Mouse (Mus musculus) liver, embryonic 11.5 days (tissue): ENCODE data around the gene Atad3a. TPM values are rescaled to one million over a fixed set of nuclear protein-coding genes. Genes with fewer than 3 reads are reported as not detected.

Experiments used
- ATAC-seq: fragments of 200-750 bp; cut with Nextera tagmentation; replicated peaks from 2 replicates; pipeline ENCODE4 v1.8.0; 2017; ENCODE audit warnings: moderate number of reproducible peaks, mild to moderate bottlenecking, moderate TSS enrichment, moderate library complexity; ENCODE audit not compliant: low FRiP score
- DNase-seq: peaks from one replicate; pipeline ENCODE4 v3.0.0-alpha.2; 2017; ENCODE audit warnings: low spot score
- H3K27ac ChIP-seq: fragments of 300-500 bp; sonication (generic); 2 replicates; pipeline ENCODE4 v1.5.1; 2014; ENCODE audit warnings: mild to moderate bottlenecking, low read depth, low read length, control low read depth
- H3K27me3 ChIP-seq: fragments of 300-500 bp; sonication (generic); replicated peaks from 2 replicates; pipeline ENCODE4 v1.6.1; 2014; ENCODE audit warnings: low read length, mixed read lengths; ENCODE audit not compliant: control insufficient read depth, insufficient read depth
- H3K36me3 ChIP-seq: fragments of 300-500 bp; sonication (generic); 2 replicates; pipeline ENCODE4 v1.6.1; 2014; ENCODE audit warnings: mild to moderate bottlenecking, low read length, moderate library complexity, mixed read lengths; ENCODE audit not compliant: control insufficient read depth, insufficient read depth
- H3K4me1 ChIP-seq: fragments of 300-500 bp; sonication (generic); replicated peaks from 2 replicates; pipeline ENCODE4 v1.6.1; 2014; ENCODE audit warnings: low read length, mixed read lengths; ENCODE audit not compliant: control insufficient read depth, insufficient read depth
- H3K4me2 ChIP-seq: fragments of 300-500 bp; sonication (generic); 2 replicates; pipeline ENCODE4 v1.6.1; 2014; ENCODE audit warnings: mild to moderate bottlenecking, control low read depth, moderate library complexity
- H3K4me3 ChIP-seq: fragments of 300-500 bp; sonication (generic); 2 replicates; pipeline ENCODE4 v1.5.1; 2014; ENCODE audit warnings: low read depth, low read length, control low read depth
- H3K9ac ChIP-seq: fragments of 300-500 bp; sonication (generic); 2 replicates; pipeline ENCODE4 v1.6.1; 2014; ENCODE audit warnings: low read depth, low read length, control low read depth
- H3K9me3 ChIP-seq: fragments of 300-500 bp; sonication (generic); 2 replicates; pipeline ENCODE4 v1.6.1; 2016; ENCODE audit warnings: low read length, inconsistent platforms, mixed read lengths; ENCODE audit not compliant: control insufficient read depth
- WGBS: fragments of 180-500 bp; shearing (Covaris S2); extraction: QIAGEN DNeasy Blood & Tissue Kit; methylation state at CpG from one replicate; pipeline ENCODE4 v1.1.7; 2014; 5-methylcytosine and 5-hydroxymethylcytosine counted together
- polyA plus RNA-seq: library from polyadenylated mRNA; unstranded; fragments of >200 nt; fragmentation: Nextera tagmentation; extraction: Ambion mirVana; gene quantifications from 2 replicates; pipeline ENCODE4 v1.2.1, GENCODE M21; 2014

The Atad3a gene
- polyA plus RNA-seq, 1 experiment from 2014 or later = 156 TPM

DNA sequence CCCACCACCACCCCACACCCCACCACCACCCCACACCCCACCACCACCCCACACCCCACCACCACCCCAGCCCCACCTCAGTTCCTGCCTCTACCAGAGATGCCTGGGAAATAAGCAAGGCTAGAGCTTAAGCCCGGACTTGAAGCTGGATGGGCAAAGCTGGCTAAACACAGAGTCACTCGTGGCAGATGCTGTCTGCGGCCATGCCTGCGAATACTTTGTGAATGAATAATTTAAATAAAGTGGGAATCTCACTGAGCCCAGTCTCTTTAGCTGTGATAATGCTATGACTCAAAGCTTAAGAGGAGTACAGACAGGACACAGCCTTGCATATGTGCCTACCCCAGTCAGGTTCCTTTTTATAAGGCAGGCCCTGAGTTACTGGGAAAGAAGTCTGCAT lies 18.6 kb upstream of the Atad3a start:
- no peak overlapping the region for H3K4me3 ChIP-seq
- WGBS = 81% methylated on average over 4 of the region's 4 CpGs
- no peaks in the 10 kb centered on the region for H3K36me3 ChIP-seq
- H3K9ac ChIP-seq = no peak overlapping the region
- H3K4me1 ChIP-seq = peaks cover 14% of the 10 kb centered on the region
- ATAC-seq (no peak), DNase-seq (no peak)
- no peak overlapping the region for H3K4me2 ChIP-seq
- H3K27me3 ChIP-seq = peaks cover 15% of the 10 kb centered on the region
- H3K9me3 ChIP-seq = no peaks in the 10 kb centered on the region
- H3K27ac ChIP-seq = no peak overlapping the region

DNA sequence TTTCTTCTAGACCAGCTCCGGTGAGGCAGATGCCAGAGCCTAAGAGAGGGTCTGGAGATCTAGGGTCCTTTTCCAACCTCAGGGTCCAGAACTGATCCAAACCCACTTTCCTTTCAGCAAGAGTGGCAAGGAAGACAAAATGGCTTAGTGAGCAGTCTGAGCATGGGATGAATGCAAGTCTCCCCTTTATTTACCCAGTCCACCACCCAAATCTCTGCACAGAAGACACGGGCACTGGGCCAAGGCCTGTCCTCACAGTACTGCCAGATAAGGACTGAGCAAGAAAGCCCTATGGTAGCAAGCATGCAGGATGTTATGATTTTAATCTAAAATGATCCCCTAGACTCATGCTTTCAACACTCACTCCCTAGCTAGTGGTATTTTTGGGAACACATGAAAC lies 16.9 kb upstream of the Atad3a start:
- ATAC-seq (no peak), DNase-seq (no peak)
- H3K9me3 ChIP-seq = no peaks in the 10 kb centered on the region
- peaks cover 31% of the 10 kb centered on the region for H3K27me3 ChIP-seq
- no peak overlapping the region for H3K27ac ChIP-seq
- H3K4me3 ChIP-seq = no peak overlapping the region
- H3K4me1 ChIP-seq = peaks cover 15% of the 10 kb centered on the region
- no peak overlapping the region for H3K4me2 ChIP-seq
- no peak overlapping the region for H3K9ac ChIP-seq
- WGBS = 72% methylated on average over 2 of the region's 2 CpGs
- no peaks in the 10 kb centered on the region for H3K36me3 ChIP-seq

DNA sequence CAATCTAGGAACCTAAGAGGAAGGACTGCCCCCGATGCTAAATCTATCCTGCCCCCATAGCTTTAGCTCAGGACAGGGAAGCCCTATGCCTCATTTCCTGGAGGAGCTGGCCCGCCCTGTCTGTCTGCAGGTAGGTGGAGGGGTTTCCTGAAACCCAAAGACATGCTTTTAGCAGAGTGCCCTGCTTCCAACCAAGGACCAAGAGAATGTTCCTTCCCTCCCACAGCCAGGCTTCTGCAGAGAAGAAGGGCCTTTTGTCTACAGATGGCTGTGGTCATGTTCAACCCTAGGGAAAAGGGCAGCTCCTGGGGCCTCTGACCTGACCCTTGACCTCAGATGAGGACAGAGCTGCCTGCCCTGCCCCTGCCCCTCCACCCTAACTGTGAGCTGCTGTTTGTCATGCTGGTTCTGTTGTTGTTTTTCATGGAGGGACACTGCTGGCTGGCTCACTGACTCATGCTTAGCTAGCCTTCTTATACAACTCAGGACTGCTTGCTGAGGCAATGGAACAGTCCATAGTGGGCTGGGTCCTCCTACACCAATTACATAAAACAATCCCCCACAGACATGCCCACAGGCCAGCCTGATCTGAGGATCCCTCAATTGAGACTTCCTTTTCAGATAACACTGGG lies 15.9 kb upstream of the Atad3a start:
- Histone ChIP-seq H3K4me3 (no peak overlapping the region), H3K27me3 (peaks cover 35% of the 10 kb centered on the region), H3K36me3 (no peaks in the 10 kb centered on the region), H3K9me3 (no peaks in the 10 kb centered on the region), H3K4me1 (peaks cover 15% of the 10 kb centered on the region), H3K9ac (no peak overlapping the region), H3K4me2 (no peak overlapping the region), H3K27ac (no peak overlapping the region)
- DNase-seq (no peak), ATAC-seq (no peak)
- WGBS = 47% methylated on average over 2 of the region's 2 CpGs

DNA sequence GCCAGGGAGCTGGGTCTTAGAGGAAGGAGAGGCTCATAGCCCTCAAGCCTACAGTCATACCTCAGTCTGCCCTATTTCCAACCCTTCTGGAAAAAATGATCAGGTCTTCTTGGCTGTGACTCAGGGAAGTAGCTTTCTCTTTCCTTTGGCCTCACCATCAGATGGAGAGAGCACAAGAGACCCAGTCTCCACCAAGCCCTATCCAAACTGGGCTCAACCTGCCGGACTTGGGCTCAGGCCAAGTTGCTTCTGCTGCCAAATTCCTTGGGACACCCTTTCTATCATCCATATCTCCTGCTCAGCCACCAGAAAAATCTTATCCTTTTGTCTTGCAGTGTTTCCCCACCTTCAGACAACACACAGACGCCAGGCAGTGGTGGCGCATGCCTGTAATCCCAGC lies 15.0 kb upstream of the Atad3a start:
- H3K9ac ChIP-seq = no peak overlapping the region
- ATAC-seq (no peak), DNase-seq (no peak)
- H3K4me1 ChIP-seq = peaks cover 15% of the 10 kb centered on the region
- H3K27me3 ChIP-seq = peaks cover 40% of the 10 kb centered on the region
- H3K4me3 ChIP-seq = no peak overlapping the region
- no peaks in the 10 kb centered on the region for H3K9me3 ChIP-seq
- H3K27ac ChIP-seq = no peak overlapping the region
- 79% methylated on average over 3 of the region's 3 CpGs for WGBS
- no peaks in the 10 kb centered on the region for H3K36me3 ChIP-seq
- no peak overlapping the region for H3K4me2 ChIP-seq

GRCm38 (mm10) chr4:155774971-155775740 lies 14.3 kb upstream of the Atad3a start:
- Histone ChIP-seq H3K9ac (no peak overlapping the region), H3K4me1 (peaks cover 21% of the 10 kb centered on the region), H3K27ac (no peak overlapping the region), H3K27me3 (peaks cover 40% of the 10 kb centered on the region), H3K4me3 (peak overlapping the region; percentile 42), H3K4me2 (peak overlapping the region; percentile 78), H3K36me3 (no peaks in the 10 kb centered on the region), H3K9me3 (no peaks in the 10 kb centered on the region)
- ATAC-seq = no peak
- DNase-seq = no peak
- WGBS = 56% methylated on average over 9 of the region's 9 CpGs

GRCm38 (mm10) chr4:155774280-155774754 lies 13.4 kb upstream of the Atad3a start, which contains the start of gene Vwa1:
Gene Vwa1 (minus strand): TSS chr4:155774698.
- Histone ChIP-seq H3K4me2 (peak within 1 kb of the TSS; percentile 78), H3K36me3 (no peaks in the 10 kb centered on the region), H3K9ac (peak within 1 kb of the TSS; percentile 40), H3K27ac (no peak within 1 kb of the TSS), H3K4me1 (peaks cover 23% of the 10 kb centered on the region), H3K27me3 (peaks cover 40% of the 10 kb centered on the region), H3K9me3 (no peaks in the 10 kb centered on the region), H3K4me3 (peak within 1 kb of the TSS; percentile 42)
- peak; percentile 85 for DNase-seq
- peak; percentile 77 for ATAC-seq
- 2% methylated on average over 35 of the region's 35 CpGs for WGBS

GRCm38 (mm10) chr4:155773335-155774078 lies 12.6 kb upstream of the Atad3a start:
- Histone ChIP-seq H3K4me3 (no peak overlapping the region), H3K4me1 (peaks cover 24% of the 10 kb centered on the region), H3K9me3 (no peaks in the 10 kb centered on the region), H3K27ac (no peak overlapping the region), H3K9ac (peak overlapping the region; percentile 40), H3K36me3 (no peaks in the 10 kb centered on the region), H3K27me3 (peaks cover 40% of the 10 kb centered on the region), H3K4me2 (peak overlapping the region; percentile 78)
- 38% methylated on average over 5 of the region's 5 CpGs for WGBS
- DNase-seq = no peak
- no peak for ATAC-seq

DNA sequence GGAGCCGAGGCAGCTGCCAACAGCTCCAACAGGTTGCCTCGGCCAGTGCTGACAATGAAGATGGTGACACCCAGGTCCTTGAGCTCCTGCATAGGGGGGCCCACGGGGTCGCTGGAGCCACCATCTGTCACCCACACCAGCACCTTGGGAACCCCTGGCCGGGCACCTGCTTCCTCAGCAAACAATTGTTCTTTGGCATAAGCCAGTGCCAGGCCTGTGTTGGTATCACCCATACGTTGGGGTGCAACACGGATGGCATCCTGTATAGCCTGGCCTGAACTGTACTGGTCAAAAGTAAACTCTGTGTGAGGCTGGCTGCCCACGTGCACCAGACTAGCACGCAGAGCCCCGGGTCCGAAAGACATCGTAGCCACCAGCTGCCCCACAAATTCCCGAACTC lies 11.9 kb upstream of the Atad3a start:
- Histone ChIP-seq H3K9ac (no peak overlapping the region), H3K4me3 (no peak overlapping the region), H3K27ac (no peak overlapping the region), H3K4me2 (no peak overlapping the region), H3K9me3 (no peaks in the 10 kb centered on the region), H3K36me3 (no peaks in the 10 kb centered on the region), H3K27me3 (peaks cover 40% of the 10 kb centered on the region), H3K4me1 (peaks cover 24% of the 10 kb centered on the region)
- ATAC-seq = no peak
- WGBS = 76% methylated on average over 13 of the region's 13 CpGs
- no peak for DNase-seq
